Mouse (Mus musculus): ENCODE measurements at regions not wholly inside any gene's neighbourhood (a gene's known extent, or its start where the extent isn't known, plus 50 kb on each side); places are given as distances from the start of the nearest gene placed in this dataset.

GRCm38 (mm10) chr4:105973769-105974397, 184.2 kb downstream of the Gm12728 start:
- DNase-seq, result no peak

- DNase-seq, result no peak
These were observed 185.3 kb downstream of the Gm12728 start for GRCm38 (mm10) chr4:105974948-105975347.

DNA sequence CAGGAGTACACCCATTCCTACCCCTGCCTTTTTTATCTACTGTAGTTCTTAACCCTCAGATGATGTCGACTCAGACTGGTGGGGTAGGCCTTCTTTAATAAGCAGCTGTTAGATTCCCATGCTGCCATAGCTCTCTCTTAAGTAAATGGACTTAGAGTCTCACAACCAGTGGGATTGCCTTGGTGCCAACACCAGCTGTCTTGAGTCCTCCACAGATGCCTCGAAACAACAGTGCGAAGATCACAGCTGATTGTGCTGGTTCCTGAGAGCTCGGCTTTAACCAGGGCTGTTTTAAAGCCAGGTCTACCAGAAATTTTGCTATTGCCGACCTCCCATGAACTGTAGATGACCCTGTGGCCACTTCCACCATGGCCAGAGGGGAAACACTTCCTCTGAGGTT, 189.4 kb downstream of the Gm12728 start:
- no peak for DNase-seq

DNA sequence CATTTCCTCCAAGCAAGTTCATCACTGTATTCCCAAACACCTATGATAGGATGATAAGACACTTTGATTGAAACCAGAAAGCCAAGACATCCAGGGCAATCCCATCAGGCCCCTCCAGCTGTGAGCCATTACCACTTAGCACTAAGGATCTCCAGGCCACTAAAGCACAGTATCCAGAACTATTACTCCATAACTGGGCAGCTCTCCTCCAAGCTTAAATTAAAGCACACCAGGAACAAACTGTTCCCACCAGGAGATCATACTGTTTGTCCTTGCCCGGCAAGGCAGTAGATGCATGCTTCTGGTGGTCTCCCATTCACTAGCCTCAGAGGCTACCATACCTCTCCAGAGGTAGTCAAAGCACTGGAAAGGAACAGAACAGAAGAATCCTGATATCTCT, 193.3 kb downstream of the Gm12728 start:
- no peak for DNase-seq

DNA sequence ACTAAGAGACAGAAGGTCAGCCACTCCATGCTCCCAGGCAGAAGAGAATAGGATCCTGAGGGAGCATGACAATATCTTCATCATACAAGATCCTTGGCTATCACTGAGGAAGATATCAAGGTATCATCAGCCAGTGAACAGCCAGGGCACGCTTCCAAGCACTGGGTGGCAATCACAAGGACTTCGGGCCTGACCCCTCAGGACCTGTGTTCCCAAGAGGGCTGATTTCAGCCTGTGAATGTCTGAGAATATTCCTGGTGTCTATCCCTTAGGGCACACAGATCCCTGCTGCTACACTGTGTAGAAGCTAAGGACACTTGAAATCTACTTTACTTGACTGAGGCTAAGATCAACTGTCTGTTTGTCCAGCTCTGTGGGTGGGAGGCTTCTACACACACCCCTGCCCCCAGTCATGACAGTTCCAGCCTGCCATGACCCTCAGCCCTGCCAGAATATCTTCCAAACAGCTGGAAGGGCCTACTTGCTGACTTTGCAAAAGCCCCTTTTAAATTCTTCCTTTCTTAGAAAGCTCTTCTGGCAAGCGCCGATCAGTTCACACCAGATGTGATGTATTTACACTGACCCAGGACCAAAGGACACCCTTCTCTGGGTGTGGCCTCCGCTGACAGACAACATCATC, 198.4 kb downstream of the Gm12728 start:
- no peak for DNase-seq

DNA sequence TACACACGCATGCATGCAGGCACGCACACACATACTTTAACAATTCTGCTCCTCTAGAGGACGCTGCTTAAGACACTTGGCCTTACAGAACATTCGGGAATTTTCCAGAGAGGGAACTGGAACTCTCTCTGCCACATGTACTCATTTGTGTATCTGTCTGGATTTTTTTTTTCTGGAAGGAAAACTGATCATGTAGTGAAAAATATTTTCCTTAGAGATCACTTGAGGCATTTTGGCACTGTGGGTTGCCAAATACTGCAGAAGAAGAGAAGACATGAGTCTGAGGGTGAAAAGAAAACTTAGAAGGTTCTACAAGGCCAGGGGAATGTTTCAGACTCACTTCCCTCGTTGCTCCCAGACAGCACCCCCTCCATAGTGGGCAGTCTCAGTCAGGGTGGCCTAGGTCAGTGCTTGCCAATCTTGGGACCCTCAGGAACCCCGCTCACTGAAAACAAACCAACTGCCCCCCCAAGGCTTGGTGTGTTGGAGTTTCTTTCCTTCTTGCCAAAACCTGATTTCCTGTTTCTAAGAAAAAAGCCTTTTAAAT, 203.0 kb downstream of the Gm12728 start:
- DNase-seq, result no peak

GRCm38 (mm10) chr4:105994390-105994798, 204.7 kb downstream of the Gm12728 start:
- no peak for DNase-seq

GRCm38 (mm10) chr4:105996060-105996459, 206.4 kb downstream of the Gm12728 start:
- no peak for DNase-seq

DNA sequence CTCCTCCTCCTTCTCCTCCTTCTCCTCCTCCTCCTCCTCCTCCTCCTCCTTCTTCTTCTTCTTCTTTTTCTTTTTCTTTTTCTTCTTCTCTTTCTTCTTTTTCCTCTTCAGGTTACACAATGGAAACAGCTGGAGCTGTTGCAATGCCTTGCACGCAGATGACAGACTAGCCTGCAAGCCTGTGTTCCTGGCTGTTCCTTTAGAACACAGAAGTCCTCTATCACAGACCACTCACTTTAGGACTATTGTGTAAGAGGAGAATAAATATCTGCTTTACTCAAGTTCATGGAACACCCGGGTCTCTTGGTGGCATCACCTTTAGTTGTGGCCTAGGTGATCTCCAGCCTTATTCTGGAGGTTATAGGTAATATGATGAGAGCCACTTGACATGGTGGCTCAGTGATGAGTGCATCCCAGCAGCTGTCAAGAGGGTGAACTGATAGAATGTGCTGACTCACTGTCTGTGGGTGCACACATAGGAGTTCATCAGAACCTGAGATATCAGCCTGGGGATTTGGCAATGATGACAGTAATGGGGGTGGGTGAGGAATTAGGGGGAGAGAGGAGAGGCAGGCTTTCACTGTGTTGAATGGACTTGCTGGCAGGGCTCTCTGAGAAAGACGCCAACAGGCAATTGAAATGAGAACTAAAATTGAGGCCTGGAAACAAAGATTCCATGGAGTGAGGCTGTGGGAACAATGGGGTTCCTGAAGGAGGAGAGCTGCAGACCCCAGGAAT, 207.4 kb downstream of the Gm12728 start:
- DNase-seq, result no peak

DNA sequence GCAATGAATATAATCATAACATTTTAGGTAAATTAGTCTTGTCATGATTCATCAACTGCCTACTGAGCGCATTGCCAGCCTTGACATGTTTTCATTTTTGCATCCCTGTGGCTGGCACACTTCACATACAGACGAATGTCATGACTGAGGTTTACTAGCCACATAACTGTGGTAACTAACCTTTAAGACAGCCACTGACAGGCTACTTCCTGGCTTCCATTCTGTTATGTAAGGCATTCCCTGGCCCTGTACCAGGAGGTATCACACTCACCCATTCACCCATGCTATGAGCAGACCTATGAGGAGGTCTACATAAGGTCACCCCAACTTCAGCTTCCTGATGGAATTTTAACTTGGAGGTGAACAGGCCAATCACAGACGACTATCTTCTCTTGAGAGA, 212.8 kb downstream of the Gm12728 start:
- no peak for DNase-seq

DNA sequence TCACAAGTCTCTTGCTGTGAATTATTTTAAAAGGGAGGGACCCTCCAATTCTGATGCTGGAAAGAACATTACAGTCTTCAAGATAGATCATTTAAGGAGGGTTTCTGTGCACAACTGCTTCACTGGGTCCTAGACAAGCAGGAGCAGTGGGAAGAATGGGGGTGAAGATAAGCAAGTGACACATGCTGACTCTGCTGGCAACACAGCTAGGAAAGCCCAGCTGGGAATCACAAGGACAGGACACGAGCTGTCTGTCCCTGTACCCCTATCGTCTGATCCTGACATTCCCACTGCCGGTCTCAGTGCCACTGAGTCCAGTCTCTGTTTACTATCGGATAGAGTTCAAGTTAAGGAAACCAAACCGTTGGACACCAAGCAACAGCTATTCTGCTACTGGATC, 216.3 kb downstream of the Gm12728 start:
- DNase-seq, result no peak

DNA sequence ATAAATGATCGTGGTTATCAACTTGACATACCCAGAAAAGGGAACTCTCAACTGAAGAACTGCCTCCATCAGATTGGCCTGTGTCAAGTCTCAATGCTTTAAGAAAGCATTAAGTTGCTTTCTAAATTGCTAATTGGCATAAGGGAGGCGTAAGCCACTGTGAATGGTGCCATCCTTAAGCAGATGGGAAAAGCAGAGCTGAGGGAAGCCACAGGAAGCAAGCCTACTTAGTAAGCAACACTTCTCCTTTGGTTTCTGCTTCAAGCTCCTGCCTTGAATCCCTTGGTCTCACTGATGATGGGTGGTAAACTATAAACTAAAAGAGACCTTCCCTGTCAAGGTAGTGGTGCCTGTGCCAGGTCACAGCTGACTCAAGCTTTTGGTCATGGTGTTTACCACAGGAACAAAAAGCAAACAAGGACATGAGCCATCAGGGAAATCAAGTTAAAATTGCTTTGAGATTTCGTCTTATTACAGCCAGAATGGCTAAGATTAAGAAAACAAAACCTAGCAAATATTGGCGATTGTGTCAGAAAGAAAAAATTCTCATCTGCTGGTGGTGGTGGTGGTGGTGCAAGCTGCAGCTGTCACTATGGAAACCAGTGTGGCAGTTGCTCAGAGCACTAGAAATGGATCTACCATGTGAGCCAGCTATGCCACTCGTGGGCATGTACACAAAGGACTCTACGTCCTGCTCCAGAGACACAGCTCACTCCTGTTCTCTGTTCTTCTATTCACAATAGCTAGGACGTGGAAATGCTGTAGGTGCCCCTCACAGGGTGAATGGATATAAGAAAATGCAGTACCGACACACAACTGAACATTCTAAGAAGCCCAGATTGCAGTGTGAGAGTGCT, 217.9 kb downstream of the Gm12728 start:
- DNase-seq, result no peak

DNA sequence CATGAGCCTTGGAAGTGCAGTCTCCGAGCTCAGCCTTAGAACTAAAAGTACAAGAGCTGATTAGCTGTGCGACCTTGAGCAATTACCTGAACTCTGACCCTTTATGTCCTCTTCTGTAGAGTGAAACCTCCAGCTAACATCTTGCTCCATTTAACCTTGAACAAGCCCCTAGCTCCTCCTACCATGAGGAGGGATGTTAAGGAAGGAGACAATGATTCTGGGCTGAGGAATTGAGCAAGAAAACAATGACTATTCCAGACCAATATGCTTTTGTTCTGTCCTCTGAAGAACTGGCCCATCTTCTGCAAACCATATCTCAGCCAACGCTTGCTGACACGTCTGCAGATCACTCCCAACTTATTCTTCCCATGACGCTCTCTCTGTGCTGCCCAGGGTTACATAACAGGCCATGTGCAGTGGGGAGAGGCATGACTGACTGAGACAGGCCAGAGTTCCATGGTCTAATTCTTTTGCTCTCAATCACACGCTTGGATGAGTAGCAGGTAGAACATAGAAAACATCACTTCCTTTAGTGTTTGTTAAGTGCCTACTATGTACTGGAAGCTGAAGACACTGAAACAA, 227.5 kb downstream of the Gm12728 start:
- no peak for DNase-seq

DNA sequence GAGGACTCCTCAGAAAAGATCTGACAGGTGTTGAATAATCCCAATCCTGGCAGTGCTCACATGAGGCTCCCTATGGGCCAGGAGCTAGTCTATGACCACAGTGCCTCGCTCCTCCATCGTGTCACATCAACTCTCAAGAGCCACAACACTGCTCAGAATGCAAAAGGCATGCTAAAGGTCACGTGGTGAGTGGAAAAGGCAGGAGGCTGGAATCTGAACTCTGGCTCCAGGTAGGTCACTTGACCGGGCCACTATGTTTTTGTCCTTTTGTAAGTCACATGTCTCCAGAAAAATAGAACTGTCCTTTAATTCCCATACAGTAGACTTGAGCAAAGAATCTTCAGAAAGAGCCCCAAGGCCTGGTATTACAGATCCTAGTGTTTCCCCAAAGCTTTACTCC, 229.3 kb downstream of the Gm12728 start:
- no peak for DNase-seq

GRCm38 (mm10) chr4:106020338-106020737, 230.7 kb downstream of the Gm12728 start:
- DNase-seq, result no peak

DNA sequence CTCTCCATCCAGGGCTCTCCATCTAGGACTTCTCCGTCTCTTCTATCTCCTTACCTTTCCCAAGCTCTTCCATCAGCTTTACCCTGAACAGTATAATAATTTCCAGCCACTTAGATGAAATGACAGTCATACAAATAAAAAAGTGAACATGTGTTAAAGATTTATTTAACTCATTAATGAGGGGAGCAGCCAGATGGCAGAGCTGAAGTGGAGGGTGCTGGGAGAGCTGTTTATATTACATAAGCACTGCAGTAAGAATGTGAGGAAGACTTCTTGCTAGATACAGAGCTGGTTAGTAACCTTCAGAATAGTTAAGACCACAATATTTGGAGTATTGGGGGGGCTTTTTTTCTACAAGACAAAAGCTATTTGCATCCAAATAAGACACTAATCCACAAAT, 234.9 kb downstream of the Gm12728 start:
- DNase-seq, result no peak

GRCm38 (mm10) chr4:106025966-106026637, 236.4 kb downstream of the Gm12728 start:
- no peak for DNase-seq

DNA sequence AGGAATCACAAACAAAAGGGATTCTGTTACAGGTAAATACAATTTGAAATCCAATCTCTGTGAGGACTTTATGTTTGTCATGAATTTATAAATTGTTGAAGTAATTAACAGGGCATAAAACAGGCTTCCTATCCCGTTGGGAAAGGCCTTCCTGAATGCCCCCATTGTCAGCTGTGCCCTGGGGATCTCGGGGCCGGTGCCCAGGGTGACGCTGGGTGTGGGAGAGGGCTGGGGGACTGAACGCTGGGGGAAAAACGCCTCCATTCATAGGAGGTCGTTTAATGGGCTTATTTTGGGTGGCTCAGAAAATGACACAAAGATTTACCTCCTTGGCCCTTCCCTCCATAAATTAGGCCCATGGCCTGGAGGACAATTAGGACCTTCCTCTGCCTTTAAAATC, 250.7 kb downstream of the Gm12728 start:
- no peak for DNase-seq

DNA sequence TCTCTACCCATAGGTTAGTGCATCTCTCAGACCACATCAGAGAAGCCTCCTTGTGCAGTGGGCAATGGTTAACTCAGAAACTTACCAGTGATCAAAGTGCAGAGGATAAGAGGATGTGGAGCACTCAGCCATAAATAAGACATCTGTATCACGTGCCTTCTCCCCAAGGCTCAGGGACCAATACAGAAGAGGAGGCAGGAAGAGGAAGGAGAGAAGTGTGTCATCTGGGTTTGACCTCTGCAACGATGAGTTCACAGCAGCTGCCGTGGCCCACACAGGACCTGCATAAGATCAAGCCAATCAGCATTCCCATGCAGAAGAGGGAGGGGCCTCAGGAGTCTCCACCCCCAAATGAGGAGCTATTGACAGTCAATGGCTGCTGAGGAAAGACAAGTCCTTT, 252.8 kb downstream of the Gm12728 start:
- DNase-seq, result no peak

DNA sequence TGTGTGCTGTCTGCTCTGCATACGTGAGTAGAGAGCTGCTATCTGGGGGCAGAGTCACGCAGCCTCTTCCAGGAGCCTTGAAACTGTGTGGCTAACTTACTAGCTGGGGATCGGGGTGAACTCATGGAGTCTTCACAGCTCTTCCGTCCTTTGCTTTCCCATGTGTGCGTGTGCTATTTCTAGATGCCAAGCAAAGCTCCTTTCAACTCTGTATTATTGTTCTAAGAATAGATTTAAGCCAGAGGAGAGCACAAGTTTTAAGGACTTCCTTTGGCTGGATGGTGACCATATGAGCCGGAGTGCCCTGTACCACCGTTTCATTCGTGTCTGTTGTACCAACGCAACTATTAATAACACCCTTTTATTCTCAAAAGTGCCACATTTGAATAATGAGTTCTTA, 254.0 kb downstream of the Gm12728 start:
- no peak for DNase-seq

DNA sequence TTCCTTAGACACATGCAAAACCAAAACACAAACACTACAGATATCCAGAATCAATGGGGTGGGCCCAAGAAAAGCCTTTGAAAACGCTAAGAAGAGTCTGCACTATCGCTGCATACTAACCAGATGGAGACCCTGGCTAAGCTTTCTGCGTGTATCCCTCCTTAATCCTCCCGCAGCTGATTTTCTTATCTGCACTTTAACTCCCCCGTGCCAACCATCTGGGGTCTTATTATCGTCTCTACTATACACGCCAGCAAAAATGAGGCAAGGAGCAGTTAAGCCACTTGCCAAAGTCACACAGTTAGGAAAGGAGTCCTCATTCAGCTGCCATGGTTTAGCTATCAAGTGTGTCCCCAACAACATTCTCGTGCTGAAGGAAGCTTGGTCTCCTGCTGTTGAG, 258.4 kb downstream of the Gm12728 start:
- DNase-seq, result no peak

GRCm38 (mm10) chr4:106048797-106049196, 259.1 kb downstream of the Gm12728 start:
- no peak for DNase-seq
